Mouse (Mus musculus): ENCODE measurements around the gene Lrig1. TPM values are rescaled to one million over a fixed set of nuclear protein-coding genes. Genes with fewer than 3 reads are reported as not detected.
A peak's percentile ranks its signal among the peaks of the same experiment; 100 is the strongest.

Lrig1 gene
- polyA plus RNA-seq, 1 experiment from 2014 or later = 19.0 TPM

- H3K4me3 ChIP-seq = no peak overlapping the region
- 52% methylated on average over 6 of the region's 6 CpGs for WGBS
- no peak for ATAC-seq (ENCODE audit: low FRiP score, low read depth)
- H3K9me3 ChIP-seq = no peaks in the 10 kb centered on the region
- no peaks in the 10 kb centered on the region for H3K27me3 ChIP-seq
- no peak overlapping the region for H3K9ac ChIP-seq
- H3K4me1 ChIP-seq = peaks cover 89% of the 10 kb centered on the region
- peak overlapping the region; percentile 44; the same call in 1 of the 2 replicates for H3K27ac ChIP-seq
- H3K4me2 ChIP-seq (replicated peaks) = peak overlapping the region; percentile 39
- H3K36me3 ChIP-seq = no peaks in the 10 kb centered on the region
These were observed 17.7 kb downstream of the Lrig1 start for GRCm38 (mm10) chr6:94682270-94682618.

GRCm38 (mm10) chr6:94681446-94682269 is 18.3 kb downstream of the Lrig1 start:
- WGBS = 30% methylated on average over 15 of the region's 15 CpGs
- Histone ChIP-seq H3K36me3 (no peaks in the 10 kb centered on the region), H3K27me3 (no peaks in the 10 kb centered on the region), H3K9me3 (no peaks in the 10 kb centered on the region), H3K4me1 (peaks cover 89% of the 10 kb centered on the region), H3K4me2 (replicated peaks) (peak overlapping the region; percentile 39), H3K9ac (peak overlapping the region; percentile 39; the same call in 1 of the 2 replicates), H3K27ac (no peak overlapping the region; the same call in 1 of the 2 replicates), H3K4me3 (no peak overlapping the region)
- ATAC-seq (ENCODE audit: low FRiP score, low read depth) = no peak

- Histone ChIP-seq H3K4me3 (no peak overlapping the region), H3K27me3 (0 out of 2 replicates have a peak, but pooled peaks cover under 1% of the 10 kb centered on the region), H3K9me3 (no peaks in the 10 kb centered on the region), H3K4me1 (peaks cover 89% of the 10 kb centered on the region), H3K36me3 (no peaks in the 10 kb centered on the region), H3K27ac (no peak overlapping the region), H3K4me2 (replicated peaks) (no peak overlapping the region), H3K9ac (no peak overlapping the region)
- ATAC-seq (ENCODE audit: low FRiP score, low read depth) = no peak
- WGBS = 35% methylated on average over 5 of the region's 5 CpGs
These were observed 19.1 kb downstream of the Lrig1 start for GRCm38 (mm10) chr6:94680760-94681445.

DNA sequence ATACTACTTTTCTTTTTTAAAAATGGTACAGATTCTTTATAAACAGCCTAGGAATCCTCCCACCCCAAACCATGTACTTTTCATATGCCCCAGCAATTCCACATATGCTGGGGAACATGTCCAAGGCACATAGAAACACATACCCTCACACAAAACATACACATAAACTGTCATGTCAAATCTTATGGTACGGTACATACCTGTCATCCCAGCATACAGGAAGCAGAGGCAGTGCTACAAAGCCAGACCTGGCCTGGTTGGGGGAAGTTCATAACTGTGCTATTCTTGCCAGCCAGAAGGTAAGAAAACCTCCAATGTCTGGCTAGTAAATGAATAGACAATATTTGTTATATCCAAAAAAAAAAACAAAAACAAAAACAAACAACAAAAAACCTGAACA is 20.7 kb downstream of the Lrig1 start:
- Histone ChIP-seq H3K4me2 (replicated peaks) (no peak overlapping the region), H3K9ac (no peak overlapping the region), H3K4me1 (peaks cover 89% of the 10 kb centered on the region), H3K9me3 (no peaks in the 10 kb centered on the region), H3K27ac (peak overlapping the region; percentile 61; the same call in 1 of the 2 replicates), H3K27me3 (peaks cover 3% of the 10 kb centered on the region; the same call in 1 of the 2 replicates), H3K4me3 (no peak overlapping the region), H3K36me3 (no peaks in the 10 kb centered on the region)
- WGBS = 66% methylated on average over 1 of the region's 1 CpGs
- no peak for ATAC-seq (ENCODE audit: low FRiP score, low read depth)

DNA sequence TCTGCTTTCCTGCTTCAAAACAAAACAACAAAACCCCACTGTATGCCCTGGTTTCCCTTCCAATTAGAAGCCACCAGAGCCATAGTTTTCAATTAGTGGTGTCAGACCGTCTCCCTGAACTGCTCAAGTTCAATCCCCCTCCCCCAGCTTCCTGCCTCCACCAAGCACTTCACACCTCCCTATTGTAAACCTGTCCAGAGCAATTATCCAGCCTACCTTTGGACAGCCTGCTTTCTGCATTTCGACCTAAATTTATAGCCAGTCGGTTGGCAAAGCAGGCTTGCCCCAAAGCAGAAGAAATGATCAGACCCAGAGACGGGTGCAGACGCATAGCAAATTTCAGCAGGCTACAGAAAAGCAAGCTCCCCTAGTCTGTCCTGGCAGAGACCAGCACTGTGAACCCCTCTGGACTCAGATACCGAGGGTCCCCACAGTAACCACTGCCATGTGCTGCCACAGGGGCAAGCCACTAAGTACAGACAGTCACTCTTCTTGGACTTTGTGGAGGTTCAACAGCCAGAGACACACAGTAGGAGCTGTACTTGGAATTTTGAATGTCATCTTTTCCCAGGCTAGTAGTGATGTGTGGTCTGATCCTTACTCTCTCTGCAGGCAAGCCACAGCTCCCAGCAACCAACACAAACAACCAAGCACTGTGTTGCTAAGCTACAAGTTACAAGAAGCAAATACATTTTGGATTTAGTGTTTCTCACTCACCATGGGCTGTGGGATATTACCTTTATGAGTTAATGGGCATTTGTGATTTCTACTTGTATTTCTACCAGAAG is 21.4 kb downstream of the Lrig1 start:
- Histone ChIP-seq H3K4me1 (peaks cover 89% of the 10 kb centered on the region), H3K4me2 (replicated peaks) (peak overlapping the region; percentile 41), H3K9me3 (no peaks in the 10 kb centered on the region), H3K27me3 (peaks cover 3% of the 10 kb centered on the region; the same call in 1 of the 2 replicates), H3K27ac (peak overlapping the region; percentile 61; the same call in 1 of the 2 replicates), H3K4me3 (no peak overlapping the region), H3K9ac (0 out of 2 replicates have a peak overlapping the region, but pooled peaks have one; percentile 19), H3K36me3 (no peaks in the 10 kb centered on the region)
- WGBS = 9% methylated on average over 6 of the region's 6 CpGs
- ATAC-seq (ENCODE audit: low FRiP score, low read depth) = 0 out of 2 replicates have a peak, but pooled peaks have one; percentile 30

GRCm38 (mm10) chr6:94677448-94677847 is 22.5 kb downstream of the Lrig1 start:
- H3K4me1 ChIP-seq = peaks cover 91% of the 10 kb centered on the region
- peak; percentile 48; the same call in 1 of the 2 replicates for ATAC-seq (ENCODE audit: low FRiP score, low read depth)
- peak overlapping the region; percentile 41 for H3K4me2 ChIP-seq (replicated peaks)
- no peaks in the 10 kb centered on the region for H3K9me3 ChIP-seq
- H3K4me3 ChIP-seq = no peak overlapping the region
- peaks cover 3% of the 10 kb centered on the region; the same call in 1 of the 2 replicates for H3K27me3 ChIP-seq
- peak overlapping the region; percentile 39; the same call in 1 of the 2 replicates for H3K27ac ChIP-seq
- no peaks in the 10 kb centered on the region for H3K36me3 ChIP-seq
- no peak overlapping the region for H3K9ac ChIP-seq
- WGBS = 7% methylated on average over 3 of the region's 3 CpGs

DNA sequence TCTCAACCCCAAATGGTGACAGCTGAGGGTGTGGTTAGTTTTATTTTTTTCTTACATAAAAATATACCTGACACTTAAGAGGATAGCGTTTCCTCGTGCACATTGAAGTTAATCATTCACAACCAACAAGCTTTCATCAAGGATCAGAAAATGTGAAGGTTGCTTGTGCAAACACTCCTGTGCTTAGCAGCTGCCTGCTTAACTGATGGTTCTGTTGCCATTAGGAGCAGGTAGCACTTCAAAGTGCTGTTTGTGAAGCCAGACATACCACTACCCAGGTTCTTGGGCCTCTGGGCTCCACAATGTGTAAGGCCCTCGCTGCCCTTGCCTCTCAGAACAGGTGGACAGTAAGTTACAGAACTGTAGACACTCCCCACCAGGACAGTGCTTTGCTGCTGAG is 23.1 kb downstream of the Lrig1 start:
- ATAC-seq (ENCODE audit: low FRiP score, low read depth) = no peak
- H3K4me3 ChIP-seq = no peak overlapping the region
- H3K27me3 ChIP-seq = peaks cover 3% of the 10 kb centered on the region; the same call in 1 of the 2 replicates
- H3K4me2 ChIP-seq (replicated peaks) = peak overlapping the region; percentile 41
- no peaks in the 10 kb centered on the region for H3K36me3 ChIP-seq
- no peaks in the 10 kb centered on the region for H3K9me3 ChIP-seq
- peaks cover 90% of the 10 kb centered on the region for H3K4me1 ChIP-seq
- 47% methylated on average over 3 of the region's 3 CpGs for WGBS
- H3K27ac ChIP-seq = peak overlapping the region; percentile 39; the same call in 1 of the 2 replicates
- no peak overlapping the region for H3K9ac ChIP-seq

GRCm38 (mm10) chr6:94676300-94676699 is 23.7 kb downstream of the Lrig1 start:
- Histone ChIP-seq H3K27me3 (peaks cover 3% of the 10 kb centered on the region; the same call in 1 of the 2 replicates), H3K4me2 (replicated peaks) (no peak overlapping the region), H3K4me1 (peaks cover 85% of the 10 kb centered on the region), H3K9me3 (no peaks in the 10 kb centered on the region), H3K27ac (no peak overlapping the region), H3K9ac (no peak overlapping the region), H3K36me3 (no peaks in the 10 kb centered on the region), H3K4me3 (no peak overlapping the region)
- no peak for ATAC-seq (ENCODE audit: low FRiP score, low read depth)
- 40% methylated on average over 7 of the region's 7 CpGs for WGBS

DNA sequence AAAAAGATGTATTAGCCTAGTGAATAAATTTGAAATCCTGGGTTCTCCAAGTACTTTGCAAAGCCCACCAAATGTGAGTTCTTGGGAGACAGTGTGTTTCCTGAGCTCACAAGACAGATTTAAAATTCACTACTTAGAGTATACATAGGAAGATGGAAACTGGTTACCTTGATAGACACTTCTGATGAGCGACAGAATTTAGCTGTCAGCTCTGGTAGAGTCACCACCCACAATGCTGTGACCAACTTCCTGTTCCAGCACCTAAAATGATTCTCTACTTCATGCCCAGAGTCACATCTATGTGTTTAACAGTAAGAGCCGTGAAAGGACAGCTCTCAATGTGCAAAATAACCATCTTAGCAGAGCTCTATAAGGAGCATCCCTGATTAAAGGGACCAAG is 27.5 kb downstream of the Lrig1 start:
- ATAC-seq (ENCODE audit: low FRiP score, low read depth) = no peak
- Histone ChIP-seq H3K4me1 (peaks cover 79% of the 10 kb centered on the region), H3K4me3 (no peak overlapping the region), H3K27me3 (peaks cover 3% of the 10 kb centered on the region; the same call in 1 of the 2 replicates), H3K36me3 (no peaks in the 10 kb centered on the region), H3K9me3 (no peaks in the 10 kb centered on the region), H3K27ac (no peak overlapping the region), H3K4me2 (replicated peaks) (no peak overlapping the region), H3K9ac (no peak overlapping the region)
- 87% methylated on average over 2 of the region's 2 CpGs for WGBS

- Histone ChIP-seq H3K36me3 (no peaks in the 10 kb centered on the region), H3K27me3 (no peaks in the 10 kb centered on the region), H3K9ac (no peak overlapping the region), H3K4me3 (no peak overlapping the region), H3K4me2 (replicated peaks) (no peak overlapping the region), H3K4me1 (peaks cover 74% of the 10 kb centered on the region), H3K27ac (no peak overlapping the region), H3K9me3 (no peaks in the 10 kb centered on the region)
- ATAC-seq (ENCODE audit: low FRiP score, low read depth) = no peak
- WGBS = 54% methylated on average over 6 of the region's 6 CpGs
These were observed 30.6 kb downstream of the Lrig1 start for GRCm38 (mm10) chr6:94669370-94669769.

DNA sequence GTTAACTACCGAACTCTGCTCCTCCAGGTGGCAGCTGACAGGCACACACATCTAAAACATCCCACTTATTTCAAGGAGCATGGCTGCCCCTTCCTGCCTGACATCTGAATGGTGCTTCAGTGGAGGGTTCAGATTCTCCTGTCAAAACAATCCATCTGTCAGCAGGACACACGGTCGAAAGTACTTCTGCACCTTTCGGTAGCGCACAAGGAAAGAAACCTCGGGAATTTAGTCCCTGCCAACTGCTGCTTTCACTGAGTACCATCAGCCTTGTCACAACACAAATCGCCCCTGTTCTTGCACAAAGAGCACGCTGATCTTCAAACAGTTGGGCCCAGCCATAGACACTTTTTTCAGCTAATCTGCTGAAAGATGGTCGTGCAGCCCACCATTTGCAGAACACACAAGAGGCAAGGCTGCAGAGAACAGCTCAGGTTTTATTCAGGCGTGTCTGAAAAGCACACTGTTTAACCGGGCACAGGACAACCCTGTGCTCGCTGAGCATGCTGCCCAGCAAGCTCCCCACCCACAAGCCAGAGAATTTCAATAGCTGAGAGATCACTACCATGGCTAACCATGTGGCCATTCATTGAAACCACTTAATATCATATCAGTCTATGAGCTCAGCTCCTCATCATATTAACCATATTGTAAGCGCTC is 31.6 kb downstream of the Lrig1 start:
- H3K9me3 ChIP-seq = no peaks in the 10 kb centered on the region
- H3K9ac ChIP-seq = no peak overlapping the region
- H3K4me3 ChIP-seq = peak overlapping the region; percentile 8; the same call in 1 of the 2 replicates
- peaks cover 67% of the 10 kb centered on the region for H3K4me1 ChIP-seq
- ATAC-seq (ENCODE audit: low FRiP score, low read depth) = no peak
- H3K27me3 ChIP-seq = no peaks in the 10 kb centered on the region
- peak overlapping the region; percentile 15; the same call in 1 of the 2 replicates for H3K27ac ChIP-seq
- 35% methylated on average over 13 of the region's 13 CpGs for WGBS
- H3K4me2 ChIP-seq (replicated peaks) = peak overlapping the region; percentile 41
- no peaks in the 10 kb centered on the region for H3K36me3 ChIP-seq

All from limb, embryonic 13.5 days (tissue).